Mouse (Mus musculus) induced T-regulatory cell, adult 2 months (primary cell): ENCODE results near the gene Cytip.

Experiments used
- DNase-seq: peaks from one replicate; pipeline ENCODE4 v3.0.0-alpha.2; 2012; ENCODE audit warnings: low read depth

The Cytip gene

GRCm38 (mm10) chr2:58195346-58195745, at the start of gene Cytip:
Gene Cytip, minus strand, starts transcription at chr2:58195532.
- DNase-seq: peak; percentile 23

DNA sequence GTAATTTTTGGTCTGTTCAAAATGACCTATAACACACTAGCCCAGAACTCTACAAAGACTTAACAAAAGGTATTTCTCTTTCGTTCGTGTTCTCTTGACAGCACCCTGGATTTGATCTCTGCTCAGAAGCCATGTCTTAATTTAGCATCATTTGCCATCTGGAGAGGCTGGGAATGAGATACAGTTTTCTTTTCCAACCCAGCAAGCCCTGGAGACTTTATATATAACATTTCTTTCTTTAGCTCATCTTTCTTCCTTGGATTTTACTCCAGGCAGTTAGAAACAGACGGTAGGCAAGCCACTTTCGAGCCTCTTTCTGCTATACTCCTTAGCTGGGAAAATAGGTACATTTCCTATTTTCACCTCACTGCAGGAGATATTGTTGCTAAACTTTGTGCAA, 45.3 kb upstream of the Cytip start:
- DNase-seq: no peak

GRCm38 (mm10) chr2:58237487-58237886, 42.2 kb upstream of the Cytip start:
- no peak for DNase-seq

DNA sequence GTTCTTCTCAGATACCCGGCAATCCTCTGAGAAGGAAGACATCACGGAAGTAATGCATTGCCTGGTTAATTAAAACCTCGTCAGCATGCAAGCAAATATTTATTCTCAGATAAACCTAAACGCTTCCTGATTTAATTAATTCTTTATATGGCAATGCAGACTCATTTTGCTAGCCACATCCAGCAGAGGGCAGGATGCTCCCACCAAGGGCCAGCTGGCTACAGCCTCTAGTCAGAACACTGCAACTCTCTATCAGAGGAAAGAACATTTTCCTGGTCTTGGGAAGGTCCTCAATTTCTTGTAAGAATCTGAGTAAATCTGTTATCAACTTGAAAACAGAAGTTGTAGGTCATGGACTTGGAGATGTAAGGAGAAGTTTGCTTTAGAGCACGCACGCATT, 4.1 kb upstream of the Cytip start:
- DNase-seq: peak; percentile 70

- no peak for DNase-seq
Observed at GRCm38 (mm10) chr2:58196880-58197279, 1.5 kb upstream of the Cytip start.

GRCm38 (mm10) chr2:58194422-58195115, 763 bp downstream of the Cytip start:
- peak; percentile 75 for DNase-seq

DNA sequence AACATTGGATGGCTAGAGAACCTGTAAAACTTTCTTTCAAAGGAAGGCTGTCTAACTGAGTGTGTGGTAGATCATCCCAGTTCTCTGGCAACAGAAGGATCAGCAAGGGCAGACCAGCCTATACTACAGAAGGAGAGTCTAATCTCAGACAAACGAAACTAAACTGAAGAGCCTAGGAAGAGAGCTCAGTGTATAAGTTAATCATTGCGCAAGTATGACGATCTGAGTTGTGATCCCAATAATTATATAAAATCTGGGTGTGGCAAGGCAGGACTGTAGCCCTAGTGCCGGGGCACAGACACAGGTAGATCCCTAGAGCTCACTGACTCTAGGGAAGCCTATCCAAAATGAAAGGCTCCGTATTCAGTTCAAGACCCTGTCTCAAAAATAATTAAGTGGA, 3.2 kb downstream of the Cytip start:
- DNase-seq: no peak

DNA sequence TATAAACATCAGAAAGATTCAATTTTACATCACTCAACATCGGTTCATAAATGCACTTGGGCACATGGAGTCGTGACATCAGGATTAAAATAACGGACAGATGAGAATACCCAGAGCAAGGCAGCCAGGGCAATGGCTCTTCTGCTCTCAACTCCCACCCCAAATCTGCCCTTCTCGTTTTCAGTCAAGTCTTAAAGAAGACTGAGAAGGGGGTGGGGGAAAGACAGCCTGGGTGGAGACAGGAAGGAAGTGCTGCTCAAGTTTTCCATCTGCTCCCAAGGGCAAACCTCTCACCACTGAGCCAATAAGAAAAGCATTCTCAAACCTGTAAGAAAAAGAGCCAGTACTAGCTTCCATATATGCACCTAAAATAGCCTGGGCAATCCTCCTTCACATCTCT, 5.8 kb downstream of the Cytip start:
- DNase-seq: peak; percentile 82

GRCm38 (mm10) chr2:58188903-58189302, 6.4 kb downstream of the Cytip start:
- DNase-seq: peak; percentile 85

DNA sequence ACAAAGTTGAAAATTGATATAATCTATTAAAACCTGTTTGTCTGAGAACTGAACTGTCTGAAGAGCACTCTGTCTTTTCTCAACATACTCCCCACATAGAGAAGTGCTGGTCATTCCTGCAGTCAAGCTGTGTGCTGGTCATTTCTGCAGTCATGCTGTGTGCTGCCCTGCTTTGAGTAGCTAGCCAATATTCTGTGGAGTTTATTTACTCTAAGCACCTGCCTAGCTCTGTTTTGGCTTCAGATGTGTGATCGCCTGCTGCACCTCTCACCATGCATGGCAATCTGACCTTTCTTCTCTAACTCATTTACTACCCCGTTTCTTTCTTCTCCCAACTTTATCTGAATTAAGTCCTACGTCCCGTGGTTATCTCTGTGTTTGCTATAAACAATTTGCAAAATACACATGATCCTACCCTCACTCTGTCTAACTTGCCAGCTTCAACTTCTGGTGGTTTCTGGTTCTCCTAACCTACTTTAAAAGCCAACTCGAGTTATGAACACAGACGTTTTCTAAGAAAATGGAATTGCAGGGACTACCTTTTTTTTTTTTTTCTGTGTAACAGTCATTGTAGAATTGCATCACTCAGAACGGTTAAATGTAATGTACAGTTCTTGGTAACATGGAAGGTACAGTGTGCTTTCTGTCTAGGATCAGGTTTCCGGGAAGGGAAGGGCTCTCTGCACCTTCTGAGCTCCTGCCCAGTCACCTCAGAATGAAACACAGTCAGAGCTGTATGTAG, 7.9 kb downstream of the Cytip start:
- peak; percentile 68 for DNase-seq

DNA sequence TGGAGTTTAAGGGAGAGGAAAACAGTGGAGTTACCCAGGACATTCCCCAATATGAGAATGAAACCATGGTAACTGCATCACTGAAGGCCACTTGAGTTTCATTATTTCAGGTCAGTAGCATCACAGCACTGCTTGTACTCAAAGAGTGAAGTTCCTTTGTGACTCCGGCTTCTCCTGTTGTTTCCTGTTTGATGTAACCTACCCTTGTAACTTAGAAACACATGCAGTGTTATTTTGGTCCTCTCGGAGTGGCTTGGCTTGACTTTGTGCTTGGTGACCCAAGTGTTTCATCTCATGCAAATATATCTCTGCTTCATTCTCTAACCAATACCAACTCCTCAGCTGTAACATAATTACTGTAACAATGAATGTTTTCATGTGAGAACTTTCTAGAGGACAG, 11.1 kb downstream of the Cytip start:
- DNase-seq: peak; percentile 79

DNA sequence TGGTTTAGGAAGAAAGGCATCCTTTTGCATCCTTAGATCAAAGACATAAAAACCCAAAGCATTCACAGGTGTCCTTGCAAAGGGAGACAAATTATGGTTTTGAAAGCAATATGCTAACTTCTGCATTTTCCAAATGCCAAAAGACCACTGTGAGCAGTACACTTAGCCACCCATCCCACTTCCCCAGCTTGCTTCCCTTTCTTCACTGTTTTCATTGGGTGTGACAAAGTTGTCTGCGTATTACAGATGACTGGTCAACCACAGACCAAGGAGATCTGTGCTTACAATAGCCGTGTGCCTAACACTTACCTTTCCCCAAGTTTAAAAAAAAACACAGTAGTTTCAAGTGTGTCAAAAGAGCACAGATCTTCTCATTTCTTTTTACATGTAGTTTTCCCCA, 11.7 kb downstream of the Cytip start:
- peak; percentile 65 for DNase-seq

GRCm38 (mm10) chr2:58180776-58181175, 14.6 kb downstream of the Cytip start:
- DNase-seq: peak; percentile 62

DNA sequence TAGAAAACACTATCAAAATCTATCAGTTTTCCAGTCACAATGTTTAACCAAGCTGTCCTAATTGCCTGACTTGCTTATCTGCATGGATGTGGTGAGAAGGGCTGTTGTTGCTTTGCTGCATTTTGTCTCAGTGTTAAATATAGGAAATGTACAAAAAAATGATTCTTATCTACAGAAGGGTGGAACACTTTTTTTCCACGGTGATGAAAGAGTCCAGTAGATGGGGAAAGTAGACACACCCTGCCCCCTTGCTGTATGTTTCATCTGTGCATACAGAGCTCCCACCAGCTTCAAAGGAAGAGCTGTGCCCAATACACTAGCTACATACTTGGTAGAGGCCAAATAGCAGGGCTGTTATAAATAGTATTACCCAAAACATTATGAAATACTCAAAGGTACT, 16.3 kb downstream of the Cytip start:
- peak; percentile 86 for DNase-seq

- no peak for DNase-seq
Observed at GRCm38 (mm10) chr2:58175392-58176291, 19.7 kb downstream of the Cytip start.

GRCm38 (mm10) chr2:58174476-58175286, 20.7 kb downstream of the Cytip start:
- peak; percentile 53 for DNase-seq

DNA sequence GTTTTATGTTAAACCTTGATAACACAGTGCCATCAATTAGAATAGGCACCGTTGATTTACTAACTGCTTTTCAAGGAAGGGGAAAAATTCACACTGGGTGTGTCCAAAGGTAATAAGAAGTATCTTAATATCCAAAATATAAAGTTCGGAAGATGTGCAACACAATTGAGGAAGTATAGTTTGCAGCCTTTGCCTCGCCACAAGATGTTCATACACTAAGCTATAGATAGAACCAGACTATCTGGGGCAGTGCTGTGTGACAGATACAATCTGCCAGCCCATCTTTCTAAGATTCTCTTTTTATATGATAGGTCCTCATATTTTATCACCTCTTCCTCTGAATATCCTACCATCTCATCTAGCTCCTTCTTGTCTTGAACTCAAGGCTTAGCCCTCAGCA, 22.4 kb downstream of the Cytip start:
- peak; percentile 40 for DNase-seq

GRCm38 (mm10) chr2:58169173-58169572, 26.2 kb downstream of the Cytip start:
- DNase-seq: peak; percentile 60

- DNase-seq: no peak
Observed at GRCm38 (mm10) chr2:58167654-58168053, 27.7 kb downstream of the Cytip start.

GRCm38 (mm10) chr2:58166764-58167163, 28.6 kb downstream of the Cytip start:
- no peak for DNase-seq

GRCm38 (mm10) chr2:58163457-58164181, 31.7 kb downstream of the Cytip start:
- DNase-seq: peak; percentile 78
